8 mouse cellular contexts compared by ENCODE assay signal in genomic region chr4:129020454-129020853, GRCm38 (mm10). TPM values are rescaled to one million over a fixed set of nuclear protein-coding genes. Genes with fewer than 3 reads are reported as not detected.
A peak's percentile ranks its signal among the peaks of the same experiment; 100 is the strongest.
DNase-seq lines count a peak whose midpoint lies in the region; ATAC-seq lines count a peak whose summit lies in the region.

No protein-coding gene starts in this region.

- no peaks in the 10 kb centered on the region for H3K27me3 ChIP-seq in kidney, embryonic 14.5 days (ENCODE audit: control insufficient read depth, insufficient read depth, low read length)

- H3K4me1 ChIP-seq in kidney, embryonic 14.5 days (ENCODE audit: control insufficient read depth, insufficient read depth, low read length) = peaks cover 8% of the 10 kb centered on the region

- no peak overlapping the region for H3K4me3 ChIP-seq in kidney, embryonic 14.5 days (ENCODE audit: low read length)

- H3K27ac ChIP-seq in kidney, embryonic 14.5 days (ENCODE audit: low read depth, low read length) = no peak overlapping the region

- DNase-seq in kidney, adult 18-20 months = peak; percentile 87
- peak; percentile 24 for DNase-seq in brain, embryonic 18.5 days (ENCODE audit: low read depth, low spot score)
- peak; percentile 91 to 96 for DNase-seq in gastrocnemius, adult 8-10 months (ENCODE audit: low spot score in 2 of 2)
- DNase-seq in kidney, adult 8-10 months = peak; percentile 89 to 90
- DNase-seq in left cerebral cortex, postnatal 36 days (ENCODE audit: low spot score in 2 of 2) = peak; percentile 59 to 71
- DNase-seq in right cerebral cortex, postnatal 25 days = peak; percentile 70
- DNase-seq in natural killer cell, adult 2 months (ENCODE audit: low spot score in 2 of 2) = no peak

- H3K36me3 ChIP-seq in kidney, embryonic 14.5 days (ENCODE audit: control insufficient read depth, insufficient read depth, low read length) = no peaks in the 10 kb centered on the region

- 59% methylated on average over 6 of the region's 6 CpGs for WGBS in kidney, embryonic 14.5 days

- no peak for ATAC-seq in kidney, embryonic 14.5 days (ENCODE audit: low FRiP score, low TSS enrichment)

- H3K4me2 ChIP-seq in kidney, embryonic 14.5 days (replicated peaks; ENCODE audit: low read depth, low read length) = no peak overlapping the region

- no peaks in the 10 kb centered on the region for H3K9me3 ChIP-seq in kidney, embryonic 14.5 days (ENCODE audit: control insufficient read depth, low read length)

- H3K9ac ChIP-seq in kidney, embryonic 14.5 days (ENCODE audit: low read depth, low read length) = no peak overlapping the region

- intact Hi-C loops in left cerebral cortex, postnatal 36 days (cut with DNase I) = loop anchor here (1.0 kb wide), 1 partner anchor 27 kb away; no protein-coding TSS in a partner anchor

RNA-seq across cellular contexts. Expression of gene Ak2, which starts 28.7 kb away (rescaled TPM):
- polyA plus RNA-seq in kidney, embryonic 14.5 days (2014; fragmentation: Nextera tagmentation; extraction: Ambion mirVana) = 152 and 171 TPM in 2 replicates
- 10 to 100 TPM; 24.9 to 28.2 (median 26.3) TPM for total RNA-seq in gastrocnemius, adult 8-10 months (2022)
- 10 to 100 TPM; 22.5 to 24.7 TPM for total RNA-seq in left cerebral cortex, postnatal 36 days (2021)

RNA-seq across cellular contexts. Expression of gene Rnf19b, which starts 37.6 kb away (rescaled TPM):
- polyA plus RNA-seq in kidney, embryonic 14.5 days (2014; fragmentation: Nextera tagmentation; extraction: Ambion mirVana) = 6.0 and 7.6 TPM in 2 replicates
- 10 to 100 TPM; 23.6 to 27.2 (median 25.0) TPM for total RNA-seq in gastrocnemius, adult 8-10 months (2022)
- total RNA-seq in left cerebral cortex, postnatal 36 days (2021) = 10 to 100 TPM; 48.7 to 58.2 TPM

RNA-seq across cellular contexts. Expression of gene Azin2, which starts 58.2 kb away (rescaled TPM):
- polyA plus RNA-seq in kidney, embryonic 14.5 days (2014; fragmentation: Nextera tagmentation; extraction: Ambion mirVana) = 16.0 and 17.0 TPM in 2 replicates
- 1 to 10 TPM; 2.1 to 3.8 (median 2.7) TPM for total RNA-seq in gastrocnemius, adult 8-10 months (2022)
- 10 to 100 TPM; 53.8 to 56.6 TPM for total RNA-seq in left cerebral cortex, postnatal 36 days (2021)

Comparison
In these comparisons a context has a peak if more than half of its experiments do, and no peak if none do; other contexts are left out.
1. DNase-seq: peak in kidney, adult 18-20 months (single experiment), brain, embryonic 18.5 days (single experiment), gastrocnemius, adult 8-10 months (2 of 2), kidney, adult 8-10 months (2 of 2), left cerebral cortex, postnatal 36 days (2 of 2) and right cerebral cortex, postnatal 25 days (single experiment); none in natural killer cell, adult 2 months (0 of 2).
2. RNA of gene Azin2, which starts 58.2 kb away (total RNA-seq): 53.8 to 56.6 TPM in left cerebral cortex, postnatal 36 days; 2.1 to 3.8 TPM in gastrocnemius, adult 8-10 months; every median in the first group is over 10 times any median in the second.